Mouse (Mus musculus) brain, embryonic 14.5 days (tissue): ENCODE results near the gene Hs1bp3.

Experiments
- CTCF ChIP-seq: fragments of 200-500 bp; IDR thresholded peaks from 2 replicates; pipeline ENCODE4 v1.5.1; 2012; ENCODE audit warnings: inconsistent platforms, mild to moderate bottlenecking, moderate library complexity, borderline replicate concordance; ENCODE audit not compliant: insufficient read depth, insufficient read length; ENCODE audit errors: extremely low read depth
- POLR2A ChIP-seq: fragments of 200-500 bp; IDR thresholded peaks from 2 replicates; pipeline ENCODE4 v1.6.1; 2012; ENCODE audit warnings: mild to moderate bottlenecking, inconsistent platforms, borderline replicate concordance; ENCODE audit not compliant: poor library complexity, insufficient read depth, insufficient read length, severe bottlenecking; ENCODE audit errors: extremely low read depth

DNA sequence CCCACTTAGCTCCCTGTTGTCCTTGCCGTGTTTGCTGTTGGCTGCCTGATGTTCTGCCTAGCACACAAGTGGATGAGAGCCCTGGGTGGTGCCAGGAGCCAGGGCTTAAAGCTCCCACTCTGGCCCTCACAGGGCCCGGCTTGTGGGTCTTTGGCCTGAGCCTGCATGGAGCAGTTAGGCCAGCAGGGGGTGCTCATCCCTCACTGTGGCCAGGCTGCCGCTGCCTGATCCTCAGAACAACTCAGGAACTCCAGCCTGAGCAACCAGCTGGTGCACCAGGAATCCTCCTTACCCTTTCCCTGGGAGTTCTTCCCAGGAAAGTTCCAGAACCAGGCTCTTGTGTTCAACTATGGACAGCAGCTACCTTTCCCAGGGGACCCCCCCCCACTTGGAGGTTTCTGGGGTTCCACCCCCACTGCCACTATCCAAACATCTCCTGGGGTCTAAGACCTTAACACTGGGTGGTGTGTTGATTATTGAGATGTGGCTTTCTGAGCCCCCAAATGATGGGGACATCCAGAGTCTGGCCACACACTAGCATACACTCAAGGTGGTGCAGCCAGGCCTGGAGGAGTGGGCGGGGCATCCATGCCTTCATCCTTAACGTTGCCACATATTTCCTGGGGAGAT, 7.0 kb downstream of the Hs1bp3 start:
- TF ChIP-seq CTCF (peak; percentile 88), POLR2A (no peak)
